In genomic region chr7:80091004-80091865, GRCm38 (mm10) we compare ENCODE assay signal across 11 mouse cellular contexts. TPM values are rescaled to one million over a fixed set of nuclear protein-coding genes. Genes with fewer than 3 reads are reported as not detected.
DNase-seq lines count a peak whose midpoint lies in the region; ATAC-seq and TF ChIP-seq lines count a peak whose summit lies in the region.
"Had no signal": no experiment of that assay in that cellular context is flagged by ENCODE, and none has a peak within 500 bp of the region (broad histone marks: within the 10 kb centered on the region; RNA-seq: fewer than 3 reads in every experiment).

No protein-coding gene starts in this region.

- no peak for DNase-seq in heart, adult 9 months (ENCODE audit: low spot score in 2 of 2)
- DNase-seq in midbrain, postnatal 0 days (ENCODE audit: low spot score), result no peak
- DNase-seq in thymus, postnatal 14 days, result peak; percentile 88
- no peak for DNase-seq in layer of hippocampus, adult 9-10 months (ENCODE audit: low spot score)
- no peak for DNase-seq in adrenal gland, adult 18-20 months (ENCODE audit: low spot score in 2 of 2)

- ATAC-seq in heart, embryonic 13.5 days (ENCODE audit: extremely low read depth, insufficient number of reproducible peaks, low FRiP score, low TSS enrichment), result no peak
- no peak for ATAC-seq in midbrain, postnatal 0 days (ENCODE audit: low FRiP score)
- no peak for ATAC-seq in midbrain, embryonic 15.5 days (replicated peaks)
- no peak for ATAC-seq in embryonic facial prominence, embryonic 15.5 days (ENCODE audit: insufficient number of reproducible peaks, low FRiP score, low TSS enrichment, low read depth)

- no peak overlapping the region for H3K4me3 ChIP-seq in heart, embryonic 13.5 days
- H3K4me3 ChIP-seq in midbrain, postnatal 0 days (ENCODE audit: low read depth, low read length), result no peak overlapping the region
- no peak overlapping the region for H3K4me3 ChIP-seq in midbrain, embryonic 15.5 days
- no peak overlapping the region for H3K4me3 ChIP-seq in embryonic facial prominence, embryonic 15.5 days (replicated peaks)
- H3K4me3 ChIP-seq: embryonic facial prominence, embryonic 12.5 days; hindbrain, embryonic 15.5 days; neural tube, embryonic 12.5 days had no signal

- peaks cover 27% of the 10 kb centered on the region for H3K4me1 ChIP-seq in heart, embryonic 13.5 days
- no peaks in the 10 kb centered on the region for H3K4me1 ChIP-seq in midbrain, postnatal 0 days (ENCODE audit: insufficient read depth, low read length)
- H3K4me1 ChIP-seq in midbrain, embryonic 15.5 days, result peaks cover 6% of the 10 kb centered on the region; the same call in 1 of the 2 replicates
- peaks cover 17% of the 10 kb centered on the region for H3K4me1 ChIP-seq in embryonic facial prominence, embryonic 15.5 days
- H3K4me1 ChIP-seq: embryonic facial prominence, embryonic 12.5 days had no signal

- TF ChIP-seq CTCF in midbrain, postnatal 0 days (IDR thresholded peaks at IDR 0.05), result no peak

- peaks cover 100% of the 10 kb centered on the region for H3K36me3 ChIP-seq in heart, embryonic 13.5 days
- peaks cover 61% of the 10 kb centered on the region for H3K36me3 ChIP-seq in midbrain, postnatal 0 days (ENCODE audit: insufficient read depth, low read length)
- H3K36me3 ChIP-seq in midbrain, embryonic 15.5 days (replicated peaks), result peaks cover 41% of the 10 kb centered on the region
- peaks cover 87% of the 10 kb centered on the region for H3K36me3 ChIP-seq in embryonic facial prominence, embryonic 15.5 days

- 67% methylated on average over 13 of the region's 13 CpGs for WGBS in heart, embryonic 13.5 days
- 65% methylated on average over 13 of the region's 13 CpGs for WGBS in midbrain, postnatal 0 days
- 68% methylated on average over 13 of the region's 13 CpGs for WGBS in midbrain, embryonic 15.5 days
- WGBS in embryonic facial prominence, embryonic 15.5 days, result 54% methylated on average over 13 of the region's 13 CpGs

- no peak overlapping the region for H3K4me2 ChIP-seq in heart, embryonic 13.5 days
- H3K4me2 ChIP-seq in midbrain, postnatal 0 days (ENCODE audit: low read depth, low read length, poor library complexity, severe bottlenecking), result no peak overlapping the region
- no peak overlapping the region for H3K4me2 ChIP-seq in midbrain, embryonic 15.5 days
- no peak overlapping the region for H3K4me2 ChIP-seq in embryonic facial prominence, embryonic 15.5 days (replicated peaks)
- H3K4me2 ChIP-seq: embryonic facial prominence, embryonic 12.5 days; hindbrain, embryonic 15.5 days; neural tube, embryonic 12.5 days had no signal

- no peaks in the 10 kb centered on the region for H3K27me3 ChIP-seq in heart, embryonic 13.5 days (replicated peaks)
- H3K27me3 ChIP-seq in midbrain, postnatal 0 days (ENCODE audit: insufficient read depth, low read length), result no peaks in the 10 kb centered on the region
- H3K27me3 ChIP-seq in midbrain, embryonic 15.5 days (replicated peaks), result no peaks in the 10 kb centered on the region
- no peaks in the 10 kb centered on the region for H3K27me3 ChIP-seq in embryonic facial prominence, embryonic 15.5 days
- H3K27me3 ChIP-seq: embryonic facial prominence, embryonic 12.5 days; hindbrain, embryonic 15.5 days; neural tube, embryonic 12.5 days had no signal

- peak overlapping the region; percentile 57 for H3K27ac ChIP-seq in heart, embryonic 13.5 days (replicated peaks)
- no peak overlapping the region for H3K27ac ChIP-seq in midbrain, postnatal 0 days (ENCODE audit: low read depth, low read length)
- H3K27ac ChIP-seq in midbrain, embryonic 15.5 days, result no peak overlapping the region
- peak overlapping the region; percentile 63 for H3K27ac ChIP-seq in embryonic facial prominence, embryonic 15.5 days (replicated peaks)
- H3K27ac ChIP-seq: embryonic facial prominence, embryonic 12.5 days; hindbrain, embryonic 15.5 days; neural tube, embryonic 12.5 days had no signal

- no peaks in the 10 kb centered on the region for H3K9me3 ChIP-seq in heart, embryonic 13.5 days
- no peaks in the 10 kb centered on the region for H3K9me3 ChIP-seq in midbrain, postnatal 0 days (ENCODE audit: low read length)
- H3K9me3 ChIP-seq in midbrain, embryonic 15.5 days, result no peaks in the 10 kb centered on the region
- no peaks in the 10 kb centered on the region for H3K9me3 ChIP-seq in embryonic facial prominence, embryonic 15.5 days (replicated peaks)
- H3K9me3 ChIP-seq: embryonic facial prominence, embryonic 12.5 days; hindbrain, embryonic 15.5 days; neural tube, embryonic 12.5 days had no signal

- H3K9ac ChIP-seq in heart, embryonic 13.5 days, result peak overlapping the region; percentile 9; the same call in 1 of the 2 replicates
- 0 out of 2 replicates have a peak overlapping the region, but pooled peaks have one; percentile 29 for H3K9ac ChIP-seq in midbrain, postnatal 0 days (replicated peaks; ENCODE audit: low read length, poor library complexity, severe bottlenecking)
- H3K9ac ChIP-seq in midbrain, embryonic 15.5 days, result no peak overlapping the region
- no peak overlapping the region for H3K9ac ChIP-seq in embryonic facial prominence, embryonic 15.5 days
- H3K9ac ChIP-seq: embryonic facial prominence, embryonic 12.5 days; hindbrain, embryonic 15.5 days; neural tube, embryonic 12.5 days had no signal

RNA-seq across cellular contexts. Expression of gene Idh2, which starts 24.0 kb away (rescaled TPM):
- 1,911 and 2,152 TPM in 2 replicates for polyA plus RNA-seq in heart, embryonic 13.5 days (2015; fragmentation: Nextera tagmentation; extraction: Ambion mirVana)
- 122 and 136 TPM in 2 replicates for total RNA-seq in midbrain, postnatal 0 days (2014; rRNA removed)
- 115 and 124 TPM in 2 replicates for polyA plus RNA-seq in midbrain, postnatal 0 days (2015; fragmentation: Nextera tagmentation; extraction: Ambion mirVana)
- 242 and 249 TPM in 2 replicates for polyA plus RNA-seq in midbrain, embryonic 15.5 days (2015; fragmentation: Nextera tagmentation; extraction: Ambion mirVana)
- polyA plus RNA-seq in embryonic facial prominence, embryonic 15.5 days (2015; fragmentation: Nextera tagmentation; extraction: Ambion mirVana), result 546 and 574 TPM in 2 replicates
- 100 to 1,000 TPM; 116 to 190 TPM for total RNA-seq in adrenal gland, adult 18-20 months (2021)

Comparison
In these comparisons a context has a peak if more than half of its experiments do, and no peak if none do; other contexts are left out.
1. H3K9ac ChIP-seq: peak in heart, embryonic 13.5 days (single experiment) and midbrain, postnatal 0 days (single experiment); none in midbrain, embryonic 15.5 days (single experiment) and embryonic facial prominence, embryonic 15.5 days (single experiment).
2. H3K27ac ChIP-seq: peak in heart, embryonic 13.5 days (single experiment) and embryonic facial prominence, embryonic 15.5 days (single experiment); none in midbrain, postnatal 0 days (single experiment) and midbrain, embryonic 15.5 days (single experiment).